Mouse (Mus musculus) lung, adult 2 months (tissue): ENCODE results near the gene Tardbp.

Experiments used
- CTCF ChIP-seq: fragments of 200-500 bp; IDR thresholded peaks from 2 replicates; pipeline ENCODE4 v1.5.1; 2011; ENCODE audit warnings: mild to moderate bottlenecking, low read length, control low read depth; ENCODE audit not compliant: insufficient read depth
- POLR2A ChIP-seq: fragments of 200-500 bp; IDR thresholded peaks from 2 replicates; pipeline ENCODE4 v1.6.1; 2011; ENCODE audit warnings: low read depth, mild to moderate bottlenecking, control low read depth, low read length, borderline replicate concordance; ENCODE audit errors: extremely low read depth

GRCm38 (mm10) chr4:148643291-148644156 is 16.7 kb upstream of the Tardbp start, which contains the start of gene Gm572:
- TF ChIP-seq CTCF = no peak
- TF ChIP-seq POLR2A = no peak
